Mouse (Mus musculus): ENCODE results near the gene Abcd2.

GRCm38 (mm10) chr15:91153311-91153710, 38.3 kb downstream of the Abcd2 start:
- TF ChIP-seq CTCF (IDR thresholded peaks at IDR 0.05; ENCODE audit: borderline replicate concordance, control insufficient read depth, extremely low read depth, insufficient read depth, low read length, poor library complexity) (no peak), POLR2A (IDR thresholded peaks at IDR 0.05; ENCODE audit: control insufficient read depth, extremely low read depth, insufficient read depth, low read length, poor library complexity) (no peak)
